Mouse (Mus musculus) heart, adult 9 months (tissue): ENCODE data around the gene D430041D05Rik.
"Not testable (repeated sequence)": the region's sequence is repeated elsewhere in the genome, so short reads cannot be mapped to it uniquely, and the experiment has no call there.

Source experiments
- DNase-seq, 2 experiments: peaks; one replicate each; pipeline ENCODE4 v3.0.0; 2022; ENCODE audit warnings: low spot score in 2 of 2

Gene D430041D05Rik

DNA sequence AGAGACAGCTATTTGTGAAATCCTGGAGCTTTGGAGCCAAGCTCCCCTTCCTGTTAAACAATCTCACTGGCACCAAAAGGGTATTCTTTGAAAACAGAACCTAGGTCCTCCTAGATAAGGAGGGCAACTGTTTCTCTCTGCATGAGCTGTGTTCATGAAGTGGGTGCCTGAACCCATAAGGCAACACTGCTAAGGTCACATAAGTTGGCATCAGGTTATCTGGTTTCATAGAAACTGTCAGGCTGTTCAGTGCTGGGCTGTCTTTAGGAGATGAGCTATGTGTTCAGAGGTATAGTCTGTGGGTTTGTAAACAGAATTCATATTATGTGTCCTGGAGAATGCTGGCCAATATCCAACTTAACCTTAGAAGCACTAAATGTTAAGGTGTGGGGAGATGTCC lies 293.6 kb downstream of the D430041D05Rik start:
- not testable (repeated sequence) for DNase-seq

DNA sequence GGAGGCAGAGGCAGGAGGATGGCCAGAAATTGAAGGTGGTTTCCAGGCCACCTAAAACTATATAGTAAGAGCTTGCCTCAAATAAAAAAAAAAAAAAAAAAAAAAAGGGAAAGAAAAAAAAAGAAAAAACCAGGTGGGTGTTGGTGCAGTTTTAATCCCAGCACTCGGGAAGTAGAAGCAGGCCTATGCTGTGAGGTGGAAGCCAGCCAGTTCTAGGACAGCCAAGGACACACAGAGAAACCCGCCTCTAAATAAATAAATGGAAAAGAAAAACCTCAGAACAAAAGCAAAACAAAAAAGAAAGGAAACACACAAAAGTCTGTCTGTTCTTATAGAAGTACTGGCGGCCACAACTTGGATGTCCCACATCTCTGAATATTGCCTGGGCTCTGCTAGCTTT lies 295.9 kb downstream of the D430041D05Rik start:
- no peak for DNase-seq

DNA sequence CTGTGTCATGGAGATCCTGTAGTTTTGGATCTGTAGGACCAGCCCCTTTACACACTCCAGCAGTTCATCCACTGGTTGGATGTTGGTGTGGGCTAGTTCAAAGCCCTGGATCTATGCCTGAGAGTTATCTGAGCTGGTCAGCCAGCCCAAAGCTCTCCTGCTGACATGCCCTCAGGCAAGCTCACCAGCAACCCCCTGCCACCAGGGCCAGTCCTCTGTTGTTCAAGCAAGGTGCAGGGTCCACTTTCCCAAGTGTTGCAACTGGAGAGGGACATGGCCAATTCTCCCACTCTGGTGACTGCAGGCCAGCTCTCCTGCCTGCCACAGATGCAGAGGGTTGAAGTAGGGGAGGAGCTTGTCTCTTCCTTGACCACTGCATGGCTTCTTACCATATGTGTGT lies 297.2 kb downstream of the D430041D05Rik start:
- not testable (repeated sequence) for DNase-seq

DNA sequence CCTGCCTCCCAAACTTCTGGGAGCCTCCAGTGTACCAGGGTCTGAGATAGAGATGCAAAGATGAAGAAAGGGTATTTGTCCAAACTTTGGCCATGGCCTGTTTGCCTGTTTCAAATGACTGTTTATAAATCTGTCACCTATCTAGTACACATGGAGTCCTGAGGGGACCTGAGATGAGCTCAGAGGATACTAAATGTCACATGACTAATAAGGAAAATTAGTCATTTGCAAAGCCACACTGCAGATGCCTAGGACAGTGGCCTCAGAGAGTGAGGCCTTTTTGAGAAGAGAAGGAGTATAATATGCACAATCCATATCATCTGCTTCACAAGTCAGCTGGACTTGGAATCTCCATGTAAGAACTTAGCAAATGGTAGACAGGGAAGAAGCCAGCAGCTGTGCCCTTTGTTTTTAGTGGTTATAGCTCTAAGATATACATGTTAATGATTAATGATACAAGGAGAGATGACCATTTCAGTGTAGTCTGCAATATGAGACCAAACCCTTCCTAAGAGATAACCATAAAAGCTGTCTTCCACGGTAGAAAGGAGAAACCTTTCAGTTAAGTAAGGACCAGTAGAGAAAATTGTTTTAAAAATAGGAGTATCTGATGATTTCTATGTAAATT lies 299.5 kb downstream of the D430041D05Rik start:
- not testable (repeated sequence) for DNase-seq

DNA sequence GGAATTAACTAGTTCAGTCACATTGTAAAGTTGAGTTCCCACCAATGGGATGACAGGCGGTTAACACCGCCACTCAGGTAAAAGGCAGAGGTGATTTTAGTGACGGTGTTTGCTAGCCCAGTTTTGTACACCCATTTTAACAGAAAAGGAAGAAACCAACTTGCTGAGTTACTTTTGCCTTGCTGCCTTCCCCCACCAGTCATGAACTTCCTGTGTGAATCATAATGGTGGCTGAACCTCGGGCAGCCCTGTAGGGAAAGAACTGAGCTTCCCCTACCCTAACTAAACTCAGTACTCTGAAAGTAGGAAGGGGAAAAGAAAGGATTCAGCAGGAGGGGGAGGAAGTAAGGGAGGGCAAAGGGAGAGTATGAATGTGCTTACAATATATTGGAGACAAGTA lies 300.8 kb downstream of the D430041D05Rik start:
- no peak for DNase-seq

DNA sequence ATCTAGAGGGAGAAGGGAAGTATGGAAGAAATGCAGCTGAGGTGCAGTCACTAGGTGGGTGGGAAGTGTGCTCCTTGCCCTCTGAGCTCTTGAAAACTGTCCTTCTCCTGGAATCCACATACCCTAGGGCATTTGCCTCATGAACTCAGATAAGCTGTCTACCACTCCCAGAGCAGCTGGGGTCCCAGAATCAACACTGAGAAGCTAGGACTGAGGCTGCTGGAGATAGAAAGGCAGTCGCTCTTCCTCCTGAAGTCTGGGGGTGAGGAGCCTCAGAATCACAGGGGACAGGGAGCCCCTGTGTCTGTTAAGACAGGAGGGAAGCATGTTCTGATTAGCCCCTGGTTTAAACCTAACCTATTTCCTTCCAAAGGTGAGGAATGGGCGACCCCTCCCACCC lies 301.3 kb downstream of the D430041D05Rik start:
- no peak for DNase-seq

DNA sequence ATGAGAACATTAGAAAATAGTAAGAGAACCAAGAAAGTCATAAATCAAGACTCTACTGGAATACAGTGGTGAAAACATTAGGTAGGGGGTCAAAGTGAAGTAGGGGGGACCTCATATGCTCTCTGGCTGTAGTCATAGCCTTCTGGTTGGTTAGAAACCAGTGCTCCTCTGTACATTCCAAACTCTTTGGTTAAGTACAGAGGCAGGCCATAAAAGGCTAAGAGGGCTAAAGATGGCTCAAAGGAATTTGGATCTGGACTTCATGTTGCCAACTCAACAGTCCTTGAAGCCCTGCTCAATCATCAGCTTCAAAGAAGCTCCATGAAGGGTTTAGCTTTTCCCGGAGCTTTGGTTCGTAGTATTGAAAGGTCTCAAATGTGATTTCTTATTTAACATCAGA lies 301.8 kb downstream of the D430041D05Rik start:
- not testable (repeated sequence) for DNase-seq

DNA sequence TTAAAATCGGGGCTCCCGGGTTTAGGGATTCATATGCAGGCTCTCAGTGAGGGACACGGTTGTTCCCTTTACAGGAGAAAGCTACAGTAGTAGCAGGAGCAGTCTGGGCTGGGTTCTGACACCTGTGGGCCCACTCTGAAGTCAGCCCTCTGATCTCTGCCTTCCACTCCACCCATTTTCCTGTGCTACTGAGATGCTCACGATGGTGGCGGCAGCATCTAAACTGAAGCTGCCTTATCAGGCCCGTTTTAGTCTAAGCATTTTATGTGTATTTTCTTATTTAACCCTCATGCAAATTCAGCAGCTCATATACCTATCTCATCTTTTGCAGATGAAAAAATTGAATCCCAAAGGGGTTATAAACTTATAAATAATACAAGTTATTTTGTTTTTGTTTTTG lies 306.0 kb downstream of the D430041D05Rik start:
- no peak for DNase-seq

DNA sequence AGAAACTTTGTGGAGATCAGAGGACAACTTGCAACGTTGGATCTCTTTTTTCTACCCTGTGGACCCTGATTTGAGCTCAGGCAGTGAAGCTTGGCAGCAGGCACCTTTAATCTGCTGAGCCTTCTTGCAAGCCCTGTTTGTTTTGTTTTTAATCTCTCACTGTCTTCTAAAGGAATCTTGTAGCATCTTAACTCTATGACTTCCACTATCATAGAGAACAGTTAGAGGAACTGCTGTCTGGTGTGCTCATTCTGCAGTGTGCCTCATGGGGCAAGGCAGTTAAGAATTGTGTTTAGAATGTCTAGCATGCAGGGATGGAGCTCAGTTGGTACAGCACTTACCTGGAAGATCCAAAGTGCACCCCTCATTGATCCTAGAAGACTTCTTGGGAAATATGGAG lies 310.9 kb downstream of the D430041D05Rik start:
- DNase-seq = no peak

DNA sequence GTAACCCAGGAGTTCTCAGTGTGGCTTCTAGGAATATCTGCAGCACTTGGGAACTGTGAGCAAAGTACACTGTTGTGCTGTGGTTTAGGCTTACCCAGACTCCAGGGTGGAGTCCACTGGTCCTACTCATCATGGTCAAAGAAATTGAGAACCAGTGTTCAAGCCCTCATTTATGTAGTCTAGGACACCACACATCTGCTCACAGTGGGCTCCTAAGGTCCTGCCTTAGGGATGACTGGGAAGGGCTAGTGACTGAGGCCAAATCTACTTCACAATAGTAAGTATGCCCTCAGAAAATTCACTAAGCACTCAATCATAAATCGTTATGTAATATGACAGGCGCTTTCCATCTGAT lies 311.6 kb downstream of the D430041D05Rik start:
- no peak for DNase-seq

DNA sequence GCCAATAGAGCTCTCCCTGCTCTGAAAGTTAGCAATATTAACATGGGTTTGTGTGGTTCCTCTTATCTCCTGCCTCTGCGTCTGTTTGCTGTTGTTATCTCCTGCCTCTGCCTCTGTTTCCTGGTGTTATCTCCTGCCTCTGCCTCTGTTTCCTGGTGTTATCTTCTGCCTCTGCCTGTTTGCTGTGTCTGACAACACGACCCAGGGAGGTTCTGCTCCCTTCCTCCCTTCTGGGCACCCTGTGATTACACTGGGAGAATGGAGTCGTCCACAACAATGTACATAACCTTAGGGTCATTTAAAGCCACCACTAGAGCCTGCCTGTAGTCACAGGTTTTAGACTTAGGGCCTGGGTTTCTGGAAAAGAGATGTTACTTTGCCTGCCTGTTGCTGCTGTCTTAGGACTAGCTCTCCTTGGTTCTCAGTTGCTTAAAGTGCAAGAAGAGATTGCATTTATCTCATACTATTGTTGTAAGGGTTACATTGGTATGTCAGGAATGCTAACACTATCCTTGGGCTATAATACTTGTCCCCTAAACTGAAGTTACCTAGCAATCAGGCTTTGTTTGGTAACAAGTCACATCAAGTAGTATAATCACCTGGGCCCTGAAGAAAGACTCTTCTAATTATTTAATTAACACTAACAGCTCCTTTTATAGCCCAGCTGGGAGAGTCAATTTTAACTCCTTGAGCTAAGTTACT lies 312.1 kb downstream of the D430041D05Rik start:
- DNase-seq = no peak

DNA sequence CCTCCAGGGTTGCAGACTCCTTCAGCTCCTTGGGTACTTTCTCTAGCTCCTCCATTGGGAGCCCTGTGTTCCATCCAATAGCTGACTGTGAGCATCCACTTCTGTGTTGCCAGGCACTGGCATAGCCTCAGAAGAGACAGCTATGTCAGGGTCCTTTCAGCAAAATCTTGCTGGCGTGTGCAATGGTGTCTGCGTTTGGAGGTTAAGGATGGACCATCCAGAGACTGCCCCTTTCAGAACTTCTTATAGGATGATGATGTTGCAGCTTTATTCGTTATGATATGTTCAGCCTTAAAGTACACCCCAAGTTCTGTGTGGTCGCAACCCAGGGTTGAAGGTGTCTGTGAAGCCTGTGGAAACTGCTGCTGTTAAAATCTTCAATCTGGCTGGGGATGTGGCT lies 313.4 kb downstream of the D430041D05Rik start:
- not testable (repeated sequence) for DNase-seq

DNA sequence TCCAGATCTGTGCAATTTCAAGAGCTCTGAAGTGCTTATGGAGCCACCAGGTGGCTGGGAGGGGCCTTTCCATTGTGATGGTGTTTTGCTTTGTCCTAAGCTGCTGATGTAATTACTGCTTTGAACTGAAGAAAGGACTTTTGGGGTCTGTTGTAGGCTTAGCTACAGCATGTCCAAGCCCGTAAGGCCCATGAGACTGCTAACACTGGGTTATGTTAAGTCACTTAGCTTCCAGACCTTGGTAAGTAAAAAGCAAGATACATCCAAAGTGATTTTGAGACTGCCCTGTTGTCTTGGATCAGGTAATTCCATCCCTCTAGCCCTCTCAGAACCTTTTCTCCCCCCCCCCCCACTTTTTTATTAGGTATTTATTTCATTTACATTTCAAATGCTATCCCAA lies 314.0 kb downstream of the D430041D05Rik start:
- not testable (repeated sequence) for DNase-seq

DNA sequence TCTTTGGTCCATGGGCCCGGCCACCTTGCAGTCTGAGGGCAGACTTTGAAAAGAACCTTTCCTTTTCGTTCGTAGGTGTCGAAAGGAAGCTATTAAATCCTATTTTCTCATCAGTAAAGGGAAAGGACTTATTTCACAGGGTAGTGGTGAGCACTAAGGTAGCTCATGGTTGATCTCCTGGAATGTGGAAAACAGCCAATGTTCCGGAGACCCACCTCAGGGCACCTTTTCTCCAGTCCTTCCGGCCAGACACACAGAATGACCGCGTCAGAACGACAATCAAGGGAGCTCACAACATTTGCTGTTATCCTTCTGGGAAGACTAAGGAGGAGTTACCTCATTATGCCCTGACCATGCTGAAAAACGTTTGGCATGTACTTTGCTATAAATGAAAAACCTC lies 314.6 kb downstream of the D430041D05Rik start:
- DNase-seq = no peak

DNA sequence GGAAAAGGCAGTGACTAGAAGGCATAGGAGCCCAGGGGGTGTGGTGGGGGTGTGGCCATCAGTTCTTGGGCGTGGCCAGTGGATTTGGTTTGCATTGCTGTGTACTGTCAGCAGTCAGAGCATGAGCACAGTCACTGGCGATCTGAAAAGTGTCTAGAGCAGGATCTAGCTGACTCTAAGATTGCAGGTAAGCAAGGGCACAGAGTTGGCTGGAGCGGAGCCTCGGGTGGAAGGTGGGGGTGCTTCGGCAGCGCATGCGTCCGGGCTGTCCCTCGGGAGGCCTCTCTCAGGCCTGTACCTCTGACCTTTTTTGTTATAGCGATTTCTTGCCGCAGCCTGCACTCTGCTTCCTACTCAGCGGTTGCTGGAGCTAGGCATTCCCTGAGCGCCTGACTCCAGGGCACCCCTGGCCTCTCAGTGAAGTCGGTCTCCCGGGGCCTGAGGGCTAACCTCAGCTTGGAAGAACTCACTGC lies 315.0 kb downstream of the D430041D05Rik start, which contains the start of gene Cd59a:
TSS of gene Cd59a (plus strand) at position 61 of the 473 bp plus-strand sequence.
- DNase-seq = peak; percentile 87 to 91

DNA sequence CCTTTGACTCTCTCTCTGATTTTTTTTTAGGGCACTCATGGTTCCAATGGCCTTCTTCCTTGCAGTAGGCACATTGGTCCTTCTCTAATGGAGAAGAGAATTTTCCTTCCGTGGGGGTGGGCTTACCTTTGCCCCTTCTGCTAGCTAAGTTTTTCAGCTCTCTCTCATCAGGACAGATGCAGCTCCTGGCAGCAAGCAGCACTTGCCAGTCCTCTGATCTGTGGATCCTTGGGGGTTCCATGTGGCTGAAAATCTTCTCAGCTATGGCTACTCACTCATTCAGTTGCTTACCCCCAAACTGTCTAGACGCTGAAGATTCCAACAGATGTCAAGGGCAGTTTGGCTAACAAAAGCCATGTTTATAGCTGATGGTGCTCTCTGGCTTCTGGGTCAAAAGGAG lies 317.5 kb downstream of the D430041D05Rik start:
- DNase-seq = no peak
